Mouse (Mus musculus): ENCODE data around the gene 4921507P07Rik. TPM values are rescaled to one million over a fixed set of nuclear protein-coding genes. Genes with fewer than 3 reads are reported as not detected.

Gene 4921507P07Rik
- polyA plus RNA-seq, 1 experiment from 2014 or later = 0.49 TPM

DNA sequence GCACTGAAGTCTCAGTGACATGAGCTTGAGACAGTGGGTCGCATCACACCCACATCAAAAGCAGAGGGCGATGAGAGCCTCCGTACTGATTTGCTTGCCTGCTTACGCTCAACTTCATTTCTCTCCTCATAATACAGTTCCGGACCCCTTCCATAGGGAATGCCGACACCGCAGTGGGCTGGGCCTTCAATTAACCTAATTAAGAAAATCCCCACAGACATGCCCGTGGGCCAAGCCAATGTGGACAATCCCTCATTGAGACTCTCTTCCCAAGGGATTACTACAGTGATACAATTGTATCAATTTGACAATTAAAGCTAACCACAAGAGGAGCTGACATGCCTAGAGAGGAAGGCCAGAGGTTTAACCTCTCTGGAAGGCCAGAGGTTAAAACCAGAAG lies 70.6 kb downstream of the 4921507P07Rik start:
- Histone ChIP-seq H3K27me3 (replicated peaks; ENCODE audit: low read depth, poor library complexity, severe bottlenecking) (no peaks in the 10 kb centered on the region), H3K36me3 (replicated peaks) (no peaks in the 10 kb centered on the region), H3K27ac (replicated peaks) (no peak overlapping the region), H3K4me1 (peaks cover 12% of the 10 kb centered on the region), H3K4me3 (no peak overlapping the region), H3K9me3 (no peaks in the 10 kb centered on the region)
- WGBS = 65% methylated on average over 8 of the region's 8 CpGs
- DNase-seq (ENCODE audit: low spot score) = no peak

GRCm38 (mm10) chr6:50524261-50524896 lies 72.1 kb downstream of the 4921507P07Rik start:
- Histone ChIP-seq H3K27me3 (replicated peaks; ENCODE audit: low read depth, poor library complexity, severe bottlenecking) (no peaks in the 10 kb centered on the region), H3K4me1 (peaks cover 6% of the 10 kb centered on the region; the same call in 1 of the 2 replicates), H3K36me3 (replicated peaks) (no peaks in the 10 kb centered on the region), H3K4me3 (no peak overlapping the region), H3K27ac (replicated peaks) (no peak overlapping the region), H3K9me3 (no peaks in the 10 kb centered on the region)
- DNase-seq (ENCODE audit: low spot score) = no peak
- 90% methylated on average over 10 of the region's 10 CpGs for WGBS

Small RNAs within 50 kb of the gene (microRNA-seq; reads per million reads assigned to microRNA genes)
- not detected for gene Mir6371

Other genes starting within 250 kb of the 4921507P07Rik start
- gene Osbpl3, start 140.4 kb downstream of the 4921507P07Rik start, polyA plus RNA-seq (2016; fragmentation: Nextera tagmentation; extraction: Ambion mirVana) = 9.0 and 9.8 TPM in 2 replicates
- 84.2 and 85.2 TPM in 2 replicates for gene Cycs, start 30.1 kb downstream of the 4921507P07Rik start, polyA plus RNA-seq (2016; fragmentation: Nextera tagmentation; extraction: Ambion mirVana)
- not detected in 2 replicates for gene Npvf, start 57.8 kb upstream of the 4921507P07Rik start, polyA plus RNA-seq (2016; fragmentation: Nextera tagmentation; extraction: Ambion mirVana)

Measured in embryonic facial prominence, embryonic 10.5 days (tissue).